Mouse (Mus musculus): ENCODE data around the gene Gmfg. TPM values are rescaled to one million over a fixed set of nuclear protein-coding genes. Genes with fewer than 3 reads are reported as not detected.
A peak's percentile ranks its signal among the peaks of the same experiment; 100 is the strongest.

Gmfg gene
- polyA plus RNA-seq (2015; fragmentation: Nextera tagmentation; extraction: Ambion mirVana), result 46.6 and 47.1 TPM in 2 replicates

DNA sequence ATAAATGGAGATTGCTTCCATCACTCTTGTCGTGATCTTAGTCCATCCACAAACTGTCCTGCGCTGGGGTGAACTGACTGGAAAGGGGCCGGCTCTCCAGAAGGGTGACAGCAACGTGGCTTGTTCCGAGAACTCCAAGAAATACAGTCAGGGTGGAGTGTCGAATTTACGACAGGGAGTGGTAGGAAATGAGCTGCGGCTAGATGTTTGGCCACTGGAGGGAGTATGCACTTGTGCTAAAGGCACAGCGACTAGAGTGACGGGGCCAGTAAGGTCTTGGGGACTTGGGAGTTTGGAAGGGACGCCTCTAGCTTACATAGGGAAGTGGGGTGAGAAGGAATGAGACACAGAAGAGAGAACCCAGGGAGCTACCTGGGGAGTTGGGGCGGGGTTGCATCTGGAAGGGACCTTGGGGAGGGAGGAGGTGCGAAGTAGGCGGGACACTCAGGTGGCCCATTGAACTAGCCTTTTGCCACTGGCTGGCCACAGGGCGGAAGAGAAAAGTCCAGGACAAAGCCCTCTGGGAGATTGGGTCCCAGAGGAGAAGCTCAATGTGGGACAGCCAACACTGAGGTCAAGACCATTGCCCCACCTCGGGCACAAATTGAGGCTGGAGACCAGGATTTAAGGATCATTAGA, at the start of gene Gmfg:
Gmfg (plus strand) TSS at position 516 of the 639 bp plus-strand sequence.
- WGBS, result 3% methylated on average over 16 of the region's 16 CpGs
- H3K4me3 ChIP-seq (ENCODE audit: low read length), result peak within 1 kb of the TSS; percentile 86
- peaks cover 19% of the 10 kb centered on the region for H3K4me1 ChIP-seq (replicated peaks; ENCODE audit: control insufficient read depth, insufficient read depth, low read length)
- no peaks in the 10 kb centered on the region for H3K36me3 ChIP-seq (ENCODE audit: control insufficient read depth, insufficient read depth, low read length)
- H3K9me3 ChIP-seq (ENCODE audit: control insufficient read depth, low read length), result no peaks in the 10 kb centered on the region
- peak within 1 kb of the TSS; percentile 64 for H3K4me2 ChIP-seq (ENCODE audit: low read depth, low read length)
- peak within 1 kb of the TSS; percentile 41 for H3K27ac ChIP-seq (ENCODE audit: low read length)
- peak within 1 kb of the TSS; percentile 66 for H3K9ac ChIP-seq (ENCODE audit: low read length)
- no peaks in the 10 kb centered on the region for H3K27me3 ChIP-seq (ENCODE audit: control insufficient read depth, insufficient read depth, low read depth, low read length)
- peak; percentile 32 for ATAC-seq (ENCODE audit: low read depth)

DNA sequence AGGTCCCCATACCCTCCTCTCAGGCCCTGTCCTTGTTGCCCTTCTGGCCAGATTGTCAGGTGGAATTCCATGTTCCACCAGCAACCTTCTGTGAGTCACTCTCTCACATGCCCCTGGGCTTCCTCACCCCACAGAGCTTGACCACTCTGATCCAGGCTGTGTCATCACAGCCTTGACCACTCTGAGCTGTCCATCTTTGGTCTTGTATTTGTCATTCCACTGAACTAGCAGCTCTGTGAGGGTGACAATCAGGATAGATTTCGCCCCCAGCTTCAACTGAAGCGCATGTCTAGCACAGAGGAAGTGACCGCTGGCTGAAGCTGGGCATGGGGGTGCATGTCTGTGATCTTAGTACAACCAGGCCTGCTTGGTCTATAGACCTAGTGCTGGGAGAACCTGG, 46.9 kb upstream of the Gmfg start:
- ATAC-seq (ENCODE audit: low read depth), result no peak
- Histone ChIP-seq H3K36me3 (ENCODE audit: control insufficient read depth, insufficient read depth, low read length) (peaks cover 16% of the 10 kb centered on the region), H3K9ac (ENCODE audit: low read length) (no peak overlapping the region), H3K4me1 (replicated peaks; ENCODE audit: control insufficient read depth, insufficient read depth, low read length) (peaks cover 17% of the 10 kb centered on the region), H3K27ac (ENCODE audit: low read length) (no peak overlapping the region), H3K9me3 (ENCODE audit: control insufficient read depth, low read length) (no peaks in the 10 kb centered on the region), H3K4me3 (ENCODE audit: low read length) (no peak overlapping the region), H3K27me3 (ENCODE audit: control insufficient read depth, insufficient read depth, low read depth, low read length) (no peaks in the 10 kb centered on the region), H3K4me2 (ENCODE audit: low read depth, low read length) (no peak overlapping the region)
- WGBS, result 90% methylated on average over 3 of the region's 3 CpGs

DNA sequence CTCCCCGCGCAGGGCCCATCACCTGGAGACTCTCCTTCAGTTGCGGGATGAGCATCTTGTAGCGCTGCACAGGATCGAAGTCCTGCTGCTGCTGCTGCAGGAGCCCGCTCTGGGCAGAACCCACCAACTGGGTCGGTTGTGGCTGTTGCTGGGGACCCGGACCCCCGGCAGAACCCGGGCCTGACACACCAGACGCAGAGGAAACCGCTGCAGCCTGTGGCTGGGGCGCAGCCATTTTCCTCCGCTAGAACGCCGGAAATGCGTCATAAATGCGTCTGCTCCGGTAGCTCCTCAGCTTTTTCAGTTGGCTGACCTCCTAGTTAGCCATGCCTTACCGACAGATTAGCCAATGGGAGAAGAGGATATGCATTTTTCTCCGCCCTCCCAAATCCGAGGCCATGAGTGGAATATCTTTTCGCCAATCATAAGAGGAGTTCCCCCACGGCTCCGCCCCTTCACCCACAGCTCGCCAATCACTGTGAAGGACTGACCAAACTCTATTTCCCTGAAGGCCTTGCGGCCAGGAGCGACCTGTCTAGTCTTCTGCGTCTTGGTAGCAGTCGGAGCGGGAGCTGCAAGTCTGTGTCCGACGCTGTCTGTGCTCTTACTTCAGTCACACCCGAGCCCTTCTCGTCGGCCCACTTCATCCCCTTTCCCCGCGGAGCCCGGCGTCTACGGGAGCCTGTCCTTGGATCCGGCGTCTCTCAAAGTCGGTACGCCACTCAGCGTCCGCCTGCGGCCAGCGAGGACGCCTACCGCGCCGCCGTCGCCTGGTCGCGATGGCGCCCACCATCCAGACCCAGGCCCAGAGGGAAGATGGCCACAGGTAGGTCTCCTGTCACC, 44.6 kb upstream of the Gmfg start, which contains the start of the genes Med29 and Paf1:
Med29 (minus strand) TSS at position 280 of the 843 bp plus-strand sequence.
Paf1 (plus strand) TSS at position 523 of the 843 bp plus-strand sequence.
- peaks cover 12% of the 10 kb centered on the region for H3K4me1 ChIP-seq (replicated peaks; ENCODE audit: control insufficient read depth, insufficient read depth, low read length)
- ATAC-seq (ENCODE audit: low read depth), result peak; percentile 97
- H3K27me3 ChIP-seq (ENCODE audit: control insufficient read depth, insufficient read depth, low read depth, low read length), result no peaks in the 10 kb centered on the region
- under 1% methylated on average over 58 of the region's 58 CpGs for WGBS
- peak within 1 kb of the TSS; percentile 84 for H3K9ac ChIP-seq (ENCODE audit: low read length)
- peak within 1 kb of the TSS; percentile 61 for H3K4me3 ChIP-seq (ENCODE audit: low read length)
- peak within 1 kb of the TSS; percentile 67 for H3K27ac ChIP-seq (ENCODE audit: low read length)
- H3K36me3 ChIP-seq (ENCODE audit: control insufficient read depth, insufficient read depth, low read length), result peaks cover 30% of the 10 kb centered on the region
- H3K4me2 ChIP-seq (ENCODE audit: low read depth, low read length), result peak within 1 kb of the TSS; percentile 86
- no peaks in the 10 kb centered on the region for H3K9me3 ChIP-seq (ENCODE audit: control insufficient read depth, low read length)

DNA sequence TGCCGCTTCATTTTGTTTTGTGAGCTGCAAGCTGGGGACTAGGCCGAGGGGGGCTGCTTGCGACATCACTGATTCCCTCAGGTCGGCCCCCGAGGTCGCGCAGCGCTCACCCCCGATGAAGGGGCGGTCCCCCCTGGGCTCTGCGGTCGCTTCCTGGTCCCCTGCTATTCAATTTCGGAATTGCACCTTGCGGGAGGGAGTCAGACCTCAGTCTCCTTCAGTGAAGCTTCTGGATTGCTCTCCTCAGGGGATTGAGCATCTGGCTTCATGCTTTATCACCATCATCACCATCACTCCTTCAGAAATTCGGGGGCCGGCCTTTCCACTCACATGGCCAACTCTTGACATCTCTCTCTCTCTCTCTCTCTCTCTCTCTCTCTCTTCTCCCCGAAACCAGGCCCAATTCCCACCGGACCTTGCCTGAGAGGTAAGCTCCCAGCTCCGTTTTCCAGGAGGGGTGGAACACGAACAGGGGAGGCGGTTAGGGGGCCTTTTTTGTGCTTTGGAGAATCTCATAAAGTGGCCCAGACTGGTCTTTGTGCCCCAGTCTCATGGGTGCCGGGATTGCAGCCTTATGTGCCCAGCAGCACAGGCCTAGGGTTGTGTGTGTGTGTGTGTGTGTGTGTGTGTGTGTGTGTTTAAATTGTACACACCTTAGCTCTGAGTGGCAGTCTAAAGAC, 43.8 kb upstream of the Gmfg start:
- H3K27ac ChIP-seq (ENCODE audit: low read length), result peak overlapping the region; percentile 67
- H3K4me3 ChIP-seq (ENCODE audit: low read length), result peak overlapping the region; percentile 61
- ATAC-seq (ENCODE audit: low read depth), result 0 out of 2 replicates have a peak, but pooled peaks have one; percentile 0
- peaks cover 12% of the 10 kb centered on the region for H3K4me1 ChIP-seq (replicated peaks; ENCODE audit: control insufficient read depth, insufficient read depth, low read length)
- no peaks in the 10 kb centered on the region for H3K9me3 ChIP-seq (ENCODE audit: control insufficient read depth, low read length)
- 4% methylated on average over 22 of the region's 22 CpGs for WGBS
- H3K4me2 ChIP-seq (ENCODE audit: low read depth, low read length), result peak overlapping the region; percentile 86
- peak overlapping the region; percentile 74 for H3K9ac ChIP-seq (ENCODE audit: low read length)
- H3K36me3 ChIP-seq (ENCODE audit: control insufficient read depth, insufficient read depth, low read length), result peaks cover 33% of the 10 kb centered on the region
- H3K27me3 ChIP-seq (ENCODE audit: control insufficient read depth, insufficient read depth, low read depth, low read length), result no peaks in the 10 kb centered on the region

DNA sequence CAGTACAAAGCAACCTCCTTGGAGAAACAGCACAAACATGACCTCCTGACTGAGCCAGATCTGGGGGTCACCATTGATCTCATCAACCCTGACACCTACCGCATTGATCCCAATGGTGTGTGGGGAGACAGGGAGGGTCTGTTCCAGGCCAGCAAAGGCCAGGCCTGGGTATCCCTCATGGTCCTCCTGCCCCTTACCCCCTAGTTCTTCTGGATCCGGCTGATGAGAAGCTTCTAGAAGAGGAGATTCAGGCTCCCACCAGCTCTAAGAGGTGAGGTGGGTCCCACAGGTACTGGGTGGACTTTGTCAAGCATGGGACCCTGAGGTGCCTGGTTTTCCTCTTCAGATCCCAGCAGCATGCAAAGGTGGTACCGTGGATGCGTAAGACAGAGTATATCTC, 41.8 kb upstream of the Gmfg start:
- H3K4me2 ChIP-seq (ENCODE audit: low read depth, low read length), result no peak overlapping the region
- no peak overlapping the region for H3K9ac ChIP-seq (ENCODE audit: low read length)
- H3K27me3 ChIP-seq (ENCODE audit: control insufficient read depth, insufficient read depth, low read depth, low read length), result no peaks in the 10 kb centered on the region
- H3K27ac ChIP-seq (ENCODE audit: low read length), result no peak overlapping the region
- H3K4me1 ChIP-seq (replicated peaks; ENCODE audit: control insufficient read depth, insufficient read depth, low read length), result peaks cover 12% of the 10 kb centered on the region
- no peak overlapping the region for H3K4me3 ChIP-seq (ENCODE audit: low read length)
- peaks cover 38% of the 10 kb centered on the region for H3K36me3 ChIP-seq (ENCODE audit: control insufficient read depth, insufficient read depth, low read length)
- 88% methylated on average over 4 of the region's 4 CpGs for WGBS
- no peak for ATAC-seq (ENCODE audit: low read depth)
- H3K9me3 ChIP-seq (ENCODE audit: control insufficient read depth, low read length), result no peaks in the 10 kb centered on the region

DNA sequence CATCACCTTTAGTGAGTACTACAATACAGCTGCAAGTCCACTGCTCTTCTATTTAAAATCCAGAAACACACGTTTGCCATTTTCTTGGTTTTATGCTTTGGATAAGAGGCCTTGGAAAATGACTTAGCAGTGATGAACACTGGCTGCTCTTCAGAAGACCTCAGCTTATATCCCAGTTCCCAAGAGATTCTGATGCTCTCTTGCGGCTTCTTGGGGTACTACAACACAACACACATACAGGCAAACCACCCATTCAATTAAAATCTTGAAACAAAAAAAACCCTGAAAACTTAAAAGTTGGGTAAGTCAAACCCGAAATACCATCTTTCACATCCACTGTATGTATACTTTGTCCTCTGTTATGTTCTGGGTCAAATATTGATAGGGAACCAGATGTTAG, 39.2 kb upstream of the Gmfg start:
- H3K4me3 ChIP-seq (ENCODE audit: low read length), result no peak overlapping the region
- H3K27ac ChIP-seq (ENCODE audit: low read length), result no peak overlapping the region
- no peaks in the 10 kb centered on the region for H3K9me3 ChIP-seq (ENCODE audit: control insufficient read depth, low read length)
- H3K27me3 ChIP-seq (ENCODE audit: control insufficient read depth, insufficient read depth, low read depth, low read length), result no peaks in the 10 kb centered on the region
- H3K36me3 ChIP-seq (ENCODE audit: control insufficient read depth, insufficient read depth, low read length), result peaks cover 48% of the 10 kb centered on the region
- no peak overlapping the region for H3K9ac ChIP-seq (ENCODE audit: low read length)
- H3K4me1 ChIP-seq (replicated peaks; ENCODE audit: control insufficient read depth, insufficient read depth, low read length), result peaks cover 6% of the 10 kb centered on the region
- WGBS, result 53% methylated on average over 3 of the region's 3 CpGs
- no peak overlapping the region for H3K4me2 ChIP-seq (ENCODE audit: low read depth, low read length)
- ATAC-seq (ENCODE audit: low read depth), result no peak

DNA sequence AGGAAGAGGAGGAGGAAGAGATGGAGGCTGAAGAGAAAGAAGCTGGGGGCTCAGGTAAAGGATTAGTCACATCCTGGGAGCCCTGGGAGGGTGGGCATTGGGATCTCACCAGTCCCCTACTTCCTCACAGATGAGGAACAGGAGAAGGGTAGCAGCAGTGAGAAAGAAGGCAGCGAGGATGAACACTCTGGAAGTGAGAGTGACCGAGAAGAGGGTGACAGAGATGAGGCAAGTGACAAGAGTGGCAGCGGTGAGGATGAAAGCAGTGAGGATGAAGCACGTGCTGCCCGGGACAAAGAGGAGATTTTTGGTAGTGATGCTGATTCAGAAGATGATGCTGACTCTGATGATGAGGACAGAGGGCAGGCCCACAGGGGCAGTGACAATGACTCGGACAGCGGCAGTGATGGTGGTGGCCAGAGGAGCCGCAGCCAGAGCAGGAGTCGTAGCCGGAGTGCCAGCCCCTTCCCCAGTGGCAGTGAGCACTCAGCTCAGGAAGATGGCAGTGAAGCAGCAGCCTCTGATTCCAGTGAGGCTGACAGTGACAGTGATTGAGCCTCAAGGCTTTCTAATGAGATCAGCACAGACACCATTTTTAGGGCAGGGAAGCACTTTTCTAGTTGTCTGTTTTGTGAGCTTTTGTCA, 38.4 kb upstream of the Gmfg start:
- Histone ChIP-seq H3K9me3 (ENCODE audit: control insufficient read depth, low read length) (no peaks in the 10 kb centered on the region), H3K36me3 (ENCODE audit: control insufficient read depth, insufficient read depth, low read length) (peaks cover 54% of the 10 kb centered on the region), H3K27ac (ENCODE audit: low read length) (no peak overlapping the region)

DNA sequence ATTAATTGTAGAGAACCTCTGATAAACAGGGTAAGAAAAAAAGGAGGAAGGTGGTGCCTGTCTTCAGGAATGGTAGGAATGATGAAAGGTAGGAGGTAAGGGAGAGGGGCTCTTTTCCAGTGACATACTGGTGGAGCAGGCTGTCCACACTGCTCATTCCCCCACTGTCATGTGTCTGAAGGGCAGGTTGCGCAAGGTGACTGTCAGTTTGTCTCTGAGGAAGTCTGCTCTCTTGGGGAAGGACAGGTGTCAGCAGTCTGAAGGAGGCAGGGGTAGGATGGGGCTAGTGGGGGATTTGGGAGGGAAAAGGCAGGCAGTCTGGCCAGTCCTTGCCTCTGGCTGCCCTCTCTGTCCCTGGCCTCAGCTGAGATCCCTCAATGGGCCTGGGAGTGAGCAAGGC, 36.2 kb upstream of the Gmfg start:
- 100% methylated on average over 1 of the region's 1 CpGs for WGBS
- peaks cover 62% of the 10 kb centered on the region for H3K36me3 ChIP-seq (ENCODE audit: control insufficient read depth, insufficient read depth, low read length)
- no peaks in the 10 kb centered on the region for H3K9me3 ChIP-seq (ENCODE audit: control insufficient read depth, low read length)
- H3K4me1 ChIP-seq (replicated peaks; ENCODE audit: control insufficient read depth, insufficient read depth, low read length), result no peaks in the 10 kb centered on the region
- no peak overlapping the region for H3K9ac ChIP-seq (ENCODE audit: low read length)
- H3K27ac ChIP-seq (ENCODE audit: low read length), result no peak overlapping the region
- no peak overlapping the region for H3K4me2 ChIP-seq (ENCODE audit: low read depth, low read length)
- H3K27me3 ChIP-seq (ENCODE audit: control insufficient read depth, insufficient read depth, low read depth, low read length), result no peaks in the 10 kb centered on the region
- ATAC-seq (ENCODE audit: low read depth), result no peak
- H3K4me3 ChIP-seq (ENCODE audit: low read length), result no peak overlapping the region

More for the DNA sequence above, 38.4 kb upstream of the Gmfg start:
- Histone ChIP-seq H3K9ac (ENCODE audit: low read length) (no peak overlapping the region), H3K27me3 (ENCODE audit: control insufficient read depth, insufficient read depth, low read depth, low read length) (no peaks in the 10 kb centered on the region), H3K4me2 (ENCODE audit: low read depth, low read length) (no peak overlapping the region), H3K4me1 (replicated peaks; ENCODE audit: control insufficient read depth, insufficient read depth, low read length) (peaks cover 2% of the 10 kb centered on the region), H3K4me3 (ENCODE audit: low read length) (no peak overlapping the region)
- no peak for ATAC-seq (ENCODE audit: low read depth)
- WGBS, result 84% methylated on average over 10 of the region's 10 CpGs

Measured in lung, embryonic 16.5 days (tissue).